Mouse (Mus musculus): Measurements from ENCODE around the gene Mapk10. TPM values are rescaled to one million over a fixed set of nuclear protein-coding genes. Genes with fewer than 3 reads are reported as not detected.

Mapk10 gene
- not detected in 2 replicates for total RNA-seq (2017)

GRCm38 (mm10) chr5:103211101-103211848 is at the start of gene Mapk10:
Gene Mapk10, minus strand, starts transcription at chr5:103211334.
- peak; percentile 59 to 60; a peak in 3 of 4 replicates for ATAC-seq (replicated peaks in 1 of 2; ENCODE audit: insufficient read depth in 1 of 2, low FRiP score in 2 of 2, low TSS enrichment in 1 of 2, low read depth in 1 of 2, poor library complexity in 2 of 2, severe bottlenecking in 2 of 2)

GRCm38 (mm10) chr5:103256144-103256543 is 45.0 kb upstream of the Mapk10 start:
- no peak for ATAC-seq (replicated peaks in 1 of 2; ENCODE audit: insufficient read depth in 1 of 2, low FRiP score in 2 of 2, low TSS enrichment in 1 of 2, low read depth in 1 of 2, poor library complexity in 2 of 2, severe bottlenecking in 2 of 2)

DNA sequence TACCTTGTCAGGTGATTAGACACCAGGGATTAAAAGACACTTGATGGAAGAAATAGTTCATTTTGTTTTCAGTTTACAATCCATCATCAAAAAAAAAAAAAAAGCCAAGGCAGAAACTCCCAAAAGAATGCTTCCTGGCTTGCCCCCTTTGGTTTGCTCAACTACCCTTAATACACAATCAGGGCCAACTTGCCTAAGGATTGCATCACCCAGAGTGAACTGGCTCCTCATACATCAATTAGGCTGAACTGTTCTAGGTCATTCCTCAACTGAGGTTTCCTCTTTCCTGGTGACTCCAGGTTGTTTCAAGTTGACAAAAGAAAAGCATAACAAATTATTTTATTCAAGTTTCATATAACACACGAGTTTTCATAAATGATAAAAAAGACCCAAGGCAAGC is 31.3 kb upstream of the Mapk10 start:
- ATAC-seq (replicated peaks in 1 of 2; ENCODE audit: insufficient read depth in 1 of 2, low FRiP score in 2 of 2, low TSS enrichment in 1 of 2, low read depth in 1 of 2, poor library complexity in 2 of 2, severe bottlenecking in 2 of 2), result no peak

DNA sequence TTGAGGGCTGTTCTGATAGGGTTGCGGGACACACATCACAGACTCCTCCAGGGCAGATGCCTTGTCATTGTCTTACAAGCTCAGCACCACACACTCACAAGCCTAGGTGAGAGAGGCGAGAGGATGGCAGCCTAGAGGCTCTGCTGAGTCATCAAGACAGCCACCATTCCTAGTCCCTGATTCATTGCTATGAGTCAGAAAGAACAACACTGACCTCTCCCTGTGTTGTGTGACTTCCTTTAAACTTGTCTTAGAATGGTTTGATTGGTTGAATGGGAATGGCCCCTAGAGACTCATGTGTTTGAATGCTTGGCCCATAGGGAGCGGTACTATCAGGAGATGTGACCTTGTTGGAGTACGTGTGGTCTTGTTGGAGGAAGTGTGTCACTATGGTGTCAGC is 20.7 kb upstream of the Mapk10 start:
- ATAC-seq (replicated peaks in 1 of 2; ENCODE audit: insufficient read depth in 1 of 2, low FRiP score in 2 of 2, low TSS enrichment in 1 of 2, low read depth in 1 of 2, poor library complexity in 2 of 2, severe bottlenecking in 2 of 2), result no peak

DNA sequence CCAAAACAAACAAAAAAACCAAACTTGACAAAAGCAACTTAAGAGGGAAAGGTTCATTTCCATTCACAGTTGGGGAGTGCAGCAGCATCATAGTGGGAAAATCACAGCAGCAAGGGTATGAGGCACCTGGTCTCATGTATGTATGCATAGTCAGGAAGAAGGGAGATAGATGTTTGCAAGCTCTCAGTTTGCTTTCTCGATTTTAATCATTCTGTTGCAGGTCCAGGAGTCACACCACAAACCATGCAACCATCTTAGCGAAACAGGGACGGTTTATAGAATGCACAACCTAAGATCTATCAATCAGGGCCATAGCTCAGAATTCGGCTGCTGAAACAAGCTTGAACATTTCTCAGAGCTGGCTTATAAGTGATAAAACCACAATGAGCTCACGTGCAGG is 19.2 kb upstream of the Mapk10 start:
- no peak for ATAC-seq (replicated peaks in 1 of 2; ENCODE audit: insufficient read depth in 1 of 2, low FRiP score in 2 of 2, low TSS enrichment in 1 of 2, low read depth in 1 of 2, poor library complexity in 2 of 2, severe bottlenecking in 2 of 2)

DNA sequence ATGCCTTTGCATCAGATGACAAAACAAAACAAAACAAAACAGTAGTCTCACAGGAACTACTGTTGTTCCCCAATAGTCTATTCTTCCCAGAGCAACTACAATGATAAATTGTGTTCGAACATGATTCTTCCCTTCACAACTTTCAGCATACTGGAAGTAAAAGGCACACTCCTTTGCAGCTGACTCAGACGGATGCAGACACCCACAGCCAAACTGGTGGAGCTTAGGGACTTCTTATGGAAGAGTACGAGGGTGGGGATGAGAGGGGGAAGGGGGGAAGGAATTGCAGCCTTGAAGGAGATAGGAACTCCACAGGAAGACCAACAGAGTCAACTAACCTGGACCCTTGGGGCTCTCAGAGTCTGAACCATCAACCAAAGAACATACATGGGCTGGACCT is 18.2 kb upstream of the Mapk10 start:
- ATAC-seq (replicated peaks in 1 of 2; ENCODE audit: insufficient read depth in 1 of 2, low FRiP score in 2 of 2, low TSS enrichment in 1 of 2, low read depth in 1 of 2, poor library complexity in 2 of 2, severe bottlenecking in 2 of 2), result no peak

GRCm38 (mm10) chr5:103221997-103222396 is 10.9 kb upstream of the Mapk10 start:
- ATAC-seq (replicated peaks in 1 of 2; ENCODE audit: insufficient read depth in 1 of 2, low FRiP score in 2 of 2, low TSS enrichment in 1 of 2, low read depth in 1 of 2, poor library complexity in 2 of 2, severe bottlenecking in 2 of 2), result no peak

DNA sequence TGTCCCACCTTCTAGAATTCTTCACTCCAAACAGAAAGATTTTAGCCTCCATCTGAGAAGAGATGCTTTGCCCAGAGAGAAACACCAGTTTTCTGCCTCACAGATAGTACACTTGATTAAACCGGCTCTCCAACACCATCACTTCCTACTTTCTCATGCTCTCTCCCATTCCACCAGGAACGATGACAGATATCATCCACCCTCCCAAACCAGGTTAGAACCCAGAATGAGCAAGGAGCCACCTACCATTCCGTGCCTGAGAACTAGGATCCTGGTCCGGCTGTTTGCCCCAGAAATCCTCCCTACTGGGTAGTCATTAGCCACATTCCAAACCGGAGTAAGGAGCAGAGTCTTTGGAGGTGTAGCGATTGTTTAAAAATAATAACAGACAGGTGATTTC is 490 bp downstream of the Mapk10 start:
- ATAC-seq (replicated peaks in 1 of 2; ENCODE audit: insufficient read depth in 1 of 2, low FRiP score in 2 of 2, low TSS enrichment in 1 of 2, low read depth in 1 of 2, poor library complexity in 2 of 2, severe bottlenecking in 2 of 2), result no peak

DNA sequence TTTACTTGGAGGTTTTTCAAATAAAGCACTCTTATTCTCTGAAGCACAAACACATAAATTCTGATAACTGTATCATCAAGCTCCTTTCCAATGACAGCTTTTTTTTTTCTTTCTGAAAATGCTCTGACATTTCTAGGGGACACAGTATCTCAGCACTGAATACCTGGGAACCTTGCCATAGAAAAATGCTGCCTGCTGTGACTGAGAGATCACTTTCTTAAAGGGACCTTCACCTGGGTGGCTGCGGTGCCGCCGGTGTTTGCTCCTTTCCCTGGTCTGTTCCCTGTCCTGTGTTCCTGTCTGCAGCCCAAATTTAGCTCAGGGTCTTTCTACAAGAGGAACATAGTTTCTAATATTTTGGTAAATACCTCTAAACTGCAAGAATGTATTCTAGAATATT is 1.1 kb downstream of the Mapk10 start:
- ATAC-seq (replicated peaks in 1 of 2; ENCODE audit: insufficient read depth in 1 of 2, low FRiP score in 2 of 2, low TSS enrichment in 1 of 2, low read depth in 1 of 2, poor library complexity in 2 of 2, severe bottlenecking in 2 of 2), result no peak

- ATAC-seq (replicated peaks in 1 of 2; ENCODE audit: insufficient read depth in 1 of 2, low FRiP score in 2 of 2, low TSS enrichment in 1 of 2, low read depth in 1 of 2, poor library complexity in 2 of 2, severe bottlenecking in 2 of 2), result no peak
Measured at GRCm38 (mm10) chr5:103209486-103209885, 1.6 kb downstream of the Mapk10 start.

DNA sequence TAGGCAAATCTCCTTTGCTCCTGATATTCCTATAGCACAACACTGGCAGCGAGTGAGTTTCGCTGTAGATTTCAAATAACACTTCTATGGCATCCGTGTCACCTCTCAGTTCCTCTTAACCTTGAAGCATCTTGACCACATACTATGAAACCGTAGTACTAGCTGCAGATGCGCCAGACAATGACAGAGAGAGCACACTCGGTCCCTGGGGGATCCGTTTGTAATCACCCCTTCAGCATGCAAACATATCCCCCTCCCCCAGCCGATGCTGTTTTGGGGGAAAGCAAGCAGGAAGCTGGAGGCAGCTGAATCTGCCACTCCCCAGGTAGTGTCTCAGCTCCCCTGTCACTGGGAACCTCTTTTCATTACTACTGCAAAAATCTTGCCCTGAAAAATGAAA is 2.3 kb downstream of the Mapk10 start:
- no peak for ATAC-seq (replicated peaks in 1 of 2; ENCODE audit: insufficient read depth in 1 of 2, low FRiP score in 2 of 2, low TSS enrichment in 1 of 2, low read depth in 1 of 2, poor library complexity in 2 of 2, severe bottlenecking in 2 of 2)

DNA sequence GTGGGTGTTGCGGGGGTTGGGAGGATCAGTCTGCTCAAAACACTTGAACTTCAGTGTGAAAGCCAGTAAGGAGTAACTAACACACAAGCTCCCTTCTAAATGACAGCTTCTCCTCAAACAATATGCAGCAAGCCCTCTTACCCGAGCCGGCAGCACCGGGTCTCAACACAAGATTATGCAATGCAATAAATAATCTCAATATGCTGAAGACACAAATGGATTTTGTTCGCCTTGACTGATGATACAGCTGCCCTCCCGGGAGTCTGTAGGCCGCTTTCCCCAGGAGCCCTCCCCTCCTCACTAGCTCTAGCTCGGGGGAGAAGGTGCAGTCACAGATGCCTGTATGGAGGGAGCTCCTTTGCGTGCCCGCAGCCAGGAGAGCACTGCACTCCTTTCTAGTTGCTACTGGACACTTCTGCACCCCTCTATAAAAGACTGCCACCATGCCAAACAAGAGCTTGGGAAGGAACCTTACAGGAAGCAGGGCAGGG is 3.1 kb downstream of the Mapk10 start:
- no peak for ATAC-seq (replicated peaks in 1 of 2; ENCODE audit: insufficient read depth in 1 of 2, low FRiP score in 2 of 2, low TSS enrichment in 1 of 2, low read depth in 1 of 2, poor library complexity in 2 of 2, severe bottlenecking in 2 of 2)

DNA sequence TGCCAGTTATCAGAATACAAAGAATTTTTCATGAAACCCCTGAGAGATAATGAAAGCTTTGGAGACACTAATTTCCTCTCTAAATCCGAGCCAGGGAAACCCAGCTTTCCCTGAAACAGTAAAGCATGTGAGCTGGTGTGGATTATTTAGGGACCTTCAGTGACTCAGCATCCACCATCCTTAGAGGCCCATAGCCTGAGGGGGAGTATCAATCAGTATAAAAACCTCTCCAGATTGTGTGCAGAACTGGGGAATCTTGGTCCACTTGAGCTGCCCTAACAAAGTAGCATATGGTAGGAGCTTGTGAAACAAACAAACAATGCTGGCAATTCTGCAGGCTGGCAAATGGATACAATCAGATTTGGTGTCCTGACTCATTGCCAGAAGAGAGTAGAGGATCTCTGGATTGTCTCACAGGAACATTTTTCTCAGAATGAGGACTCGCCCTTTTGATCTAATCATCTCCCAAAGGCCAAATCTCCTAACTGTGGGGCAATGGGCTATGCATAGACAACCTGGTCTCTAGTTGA is 13.3 kb downstream of the Mapk10 start:
- no peak for ATAC-seq (replicated peaks in 1 of 2; ENCODE audit: insufficient read depth in 1 of 2, low FRiP score in 2 of 2, low TSS enrichment in 1 of 2, low read depth in 1 of 2, poor library complexity in 2 of 2, severe bottlenecking in 2 of 2)

DNA sequence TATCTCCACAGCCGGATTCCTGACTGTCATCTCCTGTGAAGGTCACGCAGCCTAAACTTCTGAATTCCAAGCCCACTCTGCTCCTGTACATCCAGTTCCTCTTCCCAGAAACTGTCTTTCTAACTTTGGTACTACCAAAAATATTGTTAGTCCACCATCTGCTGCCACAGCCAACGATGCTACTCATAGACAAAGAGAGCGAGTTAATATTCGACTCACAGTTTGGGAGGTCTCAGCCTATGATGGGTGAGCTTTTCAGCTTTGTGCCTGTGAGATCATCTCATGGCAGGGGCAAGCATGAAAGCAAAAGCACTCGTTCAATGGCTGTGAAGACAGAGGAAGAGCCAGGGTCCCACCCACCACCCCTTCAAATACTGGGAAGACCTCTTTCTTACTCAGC is 16.6 kb downstream of the Mapk10 start:
- no peak for ATAC-seq (replicated peaks in 1 of 2; ENCODE audit: insufficient read depth in 1 of 2, low FRiP score in 2 of 2, low TSS enrichment in 1 of 2, low read depth in 1 of 2, poor library complexity in 2 of 2, severe bottlenecking in 2 of 2)

DNA sequence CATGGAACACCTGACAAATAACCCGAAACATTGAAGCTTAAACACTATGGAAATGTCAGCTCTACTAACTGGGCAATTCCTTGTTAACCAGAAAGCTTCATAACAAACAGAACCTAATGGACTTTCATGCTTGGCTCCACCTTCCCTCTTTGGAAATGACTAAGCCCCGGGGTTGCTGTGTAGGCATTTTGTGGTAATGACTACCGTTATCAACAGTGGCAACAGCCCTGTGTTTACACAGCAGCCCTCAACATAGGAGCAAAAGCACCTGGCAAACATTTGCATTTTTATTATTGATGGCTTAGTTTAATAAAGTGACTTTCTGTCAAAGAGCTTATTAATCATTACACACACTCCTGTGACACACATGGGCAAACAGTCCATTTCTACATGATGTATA is 17.4 kb downstream of the Mapk10 start:
- no peak for ATAC-seq (replicated peaks in 1 of 2; ENCODE audit: insufficient read depth in 1 of 2, low FRiP score in 2 of 2, low TSS enrichment in 1 of 2, low read depth in 1 of 2, poor library complexity in 2 of 2, severe bottlenecking in 2 of 2)

- ATAC-seq (replicated peaks in 1 of 2; ENCODE audit: insufficient read depth in 1 of 2, low FRiP score in 2 of 2, low TSS enrichment in 1 of 2, low read depth in 1 of 2, poor library complexity in 2 of 2, severe bottlenecking in 2 of 2), result no peak
Measured at GRCm38 (mm10) chr5:103191577-103191976, 19.6 kb downstream of the Mapk10 start.

DNA sequence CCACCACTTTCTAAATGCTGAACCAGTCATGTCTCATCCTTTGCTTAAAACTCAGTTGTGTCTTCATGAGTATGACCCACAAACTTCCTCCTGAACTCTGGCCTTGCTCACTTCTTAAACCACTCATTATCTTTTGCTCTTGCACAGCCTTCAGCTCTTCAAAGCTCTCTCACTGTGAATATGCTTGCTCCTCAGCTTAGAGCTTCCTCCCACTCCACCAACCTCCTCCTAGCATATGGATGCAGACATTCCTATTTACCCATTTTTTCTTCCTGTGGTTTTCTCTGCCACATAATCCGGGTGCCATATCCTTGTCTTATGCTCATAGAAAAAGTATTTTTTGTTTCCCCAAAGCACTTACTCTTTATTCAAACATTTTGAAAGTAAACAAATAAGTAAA is 26.9 kb downstream of the Mapk10 start:
- no peak for ATAC-seq (replicated peaks in 1 of 2; ENCODE audit: insufficient read depth in 1 of 2, low FRiP score in 2 of 2, low TSS enrichment in 1 of 2, low read depth in 1 of 2, poor library complexity in 2 of 2, severe bottlenecking in 2 of 2)

DNA sequence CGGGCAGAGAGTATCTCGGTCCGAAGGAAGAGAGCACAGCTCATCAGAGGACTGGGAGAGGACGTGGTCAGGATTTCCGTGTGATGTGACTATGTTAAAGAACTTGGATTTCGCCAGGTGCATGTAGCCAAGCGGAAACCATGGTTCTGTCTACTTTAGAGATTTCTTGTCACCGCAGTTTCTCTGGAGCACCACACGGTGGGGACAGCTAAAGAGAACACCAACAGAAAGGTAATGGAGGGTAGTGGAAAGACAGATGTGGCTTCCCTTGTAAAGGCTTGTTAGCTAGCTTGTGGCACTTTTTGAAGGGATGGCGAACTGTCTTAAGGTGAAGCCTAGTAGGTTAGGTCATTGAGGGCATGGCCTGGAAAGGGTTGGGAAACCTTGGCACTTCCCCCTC is 29.5 kb downstream of the Mapk10 start:
- no peak for ATAC-seq (replicated peaks in 1 of 2; ENCODE audit: insufficient read depth in 1 of 2, low FRiP score in 2 of 2, low TSS enrichment in 1 of 2, low read depth in 1 of 2, poor library complexity in 2 of 2, severe bottlenecking in 2 of 2)

- no peak for ATAC-seq (replicated peaks in 1 of 2; ENCODE audit: insufficient read depth in 1 of 2, low FRiP score in 2 of 2, low TSS enrichment in 1 of 2, low read depth in 1 of 2, poor library complexity in 2 of 2, severe bottlenecking in 2 of 2)
Measured at GRCm38 (mm10) chr5:103177010-103177409, 34.1 kb downstream of the Mapk10 start.
